Mouse (Mus musculus) T-cell, adult 2 months (primary cell): Measurements from ENCODE around the gene 1700017N19Rik.
"Not testable (repeated sequence)": the region's sequence is repeated elsewhere in the genome, so short reads cannot be mapped to it uniquely, and the experiment has no call there.

Experiments
- DNase-seq: peaks from one replicate; pipeline ENCODE4 v3.0.0; 2022; ENCODE audit warnings: low spot score

The 1700017N19Rik gene

GRCm38 (mm10) chr10:100590323-100590722 lies at the start of gene 1700017N19Rik, which contains the start of gene 4930430F08Rik:
Gene 1700017N19Rik (plus strand): TSS chr10:100590484.
Gene 4930430F08Rik (minus strand): TSS chr10:100590423.
- no peak for DNase-seq

DNA sequence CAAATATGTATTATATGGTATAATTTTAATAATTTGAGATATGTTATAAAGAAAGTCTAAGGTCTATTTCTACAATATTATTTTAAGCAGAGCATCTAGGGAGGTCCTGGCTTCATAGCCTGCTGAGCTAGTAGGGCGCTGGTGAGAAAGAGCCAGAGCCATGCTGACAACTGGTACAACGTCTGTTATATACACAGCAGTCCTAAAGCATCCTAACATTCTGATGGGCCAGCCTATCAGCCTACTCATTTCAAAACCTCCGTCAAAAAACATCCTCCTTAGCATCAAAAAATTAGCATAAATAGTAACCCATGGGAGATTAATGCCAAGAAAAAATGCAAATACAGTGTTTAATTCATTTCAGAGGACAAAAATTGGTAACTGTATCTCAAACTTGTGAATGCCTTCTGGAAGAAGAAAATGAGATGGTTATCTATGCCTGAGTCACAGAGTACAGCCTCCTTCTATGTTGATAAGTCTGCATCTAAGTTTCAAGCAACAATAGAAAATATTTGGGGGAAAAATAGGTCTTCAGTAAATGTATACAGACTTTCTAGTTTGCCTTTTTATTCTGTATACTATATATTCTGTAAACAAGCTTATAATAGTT lies 33.6 kb upstream of the 1700017N19Rik start:
- DNase-seq, result no peak

GRCm38 (mm10) chr10:100560194-100560883 lies 29.9 kb upstream of the 1700017N19Rik start:
- DNase-seq, result not testable (repeated sequence)

GRCm38 (mm10) chr10:100564112-100564511 lies 26.2 kb upstream of the 1700017N19Rik start:
- no peak for DNase-seq

DNA sequence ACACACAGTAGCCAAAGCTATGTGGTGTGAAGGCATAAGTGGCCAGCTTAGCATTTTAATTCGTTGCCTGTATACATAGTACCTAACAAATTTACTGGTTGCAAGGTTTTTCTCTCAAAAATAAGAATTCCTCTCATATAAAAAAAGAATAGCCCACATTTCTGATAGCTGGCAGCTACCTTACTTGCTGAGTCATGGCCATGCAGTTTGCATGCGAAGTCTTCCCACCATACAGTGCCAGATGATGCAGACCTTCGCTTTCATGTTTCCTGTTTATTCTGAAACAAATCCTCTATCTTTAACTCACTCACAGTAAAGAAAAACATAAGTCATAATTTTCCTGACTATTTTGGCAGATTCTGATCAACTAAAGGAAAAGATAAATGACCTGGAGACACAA lies 18.6 kb upstream of the 1700017N19Rik start:
- DNase-seq, result no peak

GRCm38 (mm10) chr10:100574505-100575149 lies 15.7 kb upstream of the 1700017N19Rik start:
- no peak for DNase-seq

DNA sequence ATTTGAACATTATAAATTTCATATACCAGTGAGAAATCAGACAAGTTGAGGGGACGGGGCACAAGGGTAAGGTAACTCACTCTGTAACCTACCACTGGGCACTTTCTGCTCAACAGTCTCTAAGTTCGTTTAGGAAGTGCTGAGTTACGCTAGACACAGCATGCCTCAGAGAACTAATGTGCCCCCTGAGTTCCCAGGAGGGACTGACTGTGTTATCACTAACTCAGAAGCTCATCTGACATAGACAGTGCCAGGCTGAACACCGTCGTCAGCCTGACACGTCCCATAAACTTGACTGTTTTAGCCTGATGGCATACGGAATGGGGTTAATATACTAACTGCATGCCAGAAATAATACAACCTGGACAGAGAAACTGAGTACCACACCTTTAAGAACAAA lies 15.0 kb upstream of the 1700017N19Rik start:
- no peak for DNase-seq

- no peak for DNase-seq
Measured at GRCm38 (mm10) chr10:100584178-100584577, 6.1 kb upstream of the 1700017N19Rik start.

DNA sequence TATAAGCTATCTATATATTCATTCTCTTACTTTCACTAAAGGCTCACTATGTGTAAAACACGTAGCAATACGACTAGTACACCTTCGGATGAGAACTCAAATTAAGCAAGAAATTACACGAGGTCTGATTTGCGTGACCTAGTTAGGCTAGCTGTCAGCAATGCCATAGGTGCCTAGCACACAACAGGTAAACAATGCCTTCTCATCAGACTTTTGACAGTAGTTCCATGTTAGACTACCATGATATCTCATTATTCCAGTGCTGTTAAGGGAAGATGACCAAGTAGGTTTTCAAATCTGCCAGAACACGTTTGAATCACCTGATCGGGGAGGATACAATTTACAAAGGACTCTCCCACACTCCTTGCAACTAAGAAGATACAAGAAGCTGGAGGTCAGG lies 1.8 kb upstream of the 1700017N19Rik start:
- no peak for DNase-seq

DNA sequence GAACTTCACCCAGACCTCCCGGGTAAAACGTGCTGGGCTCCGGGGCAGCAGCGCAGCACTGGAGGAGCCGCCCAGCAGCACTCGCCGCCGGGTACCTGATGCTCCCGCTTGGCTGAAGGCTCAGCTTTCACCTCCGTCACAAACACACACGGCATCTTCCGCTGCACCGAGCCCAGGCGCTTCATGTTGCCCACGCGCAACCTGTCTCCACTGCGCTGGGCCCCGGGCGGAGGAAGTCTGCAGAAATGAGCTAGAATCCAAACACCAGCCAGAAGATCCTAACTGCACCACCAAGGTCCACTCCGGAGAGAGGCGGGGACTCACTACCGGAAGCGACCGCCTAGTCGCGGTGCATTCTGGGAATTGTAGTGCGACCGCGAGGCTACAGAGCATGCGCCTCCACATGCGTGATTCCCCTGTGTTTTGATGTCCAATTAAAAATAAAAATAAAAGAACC lies 1.3 kb upstream of the 1700017N19Rik start:
- peak; percentile 80 for DNase-seq

DNA sequence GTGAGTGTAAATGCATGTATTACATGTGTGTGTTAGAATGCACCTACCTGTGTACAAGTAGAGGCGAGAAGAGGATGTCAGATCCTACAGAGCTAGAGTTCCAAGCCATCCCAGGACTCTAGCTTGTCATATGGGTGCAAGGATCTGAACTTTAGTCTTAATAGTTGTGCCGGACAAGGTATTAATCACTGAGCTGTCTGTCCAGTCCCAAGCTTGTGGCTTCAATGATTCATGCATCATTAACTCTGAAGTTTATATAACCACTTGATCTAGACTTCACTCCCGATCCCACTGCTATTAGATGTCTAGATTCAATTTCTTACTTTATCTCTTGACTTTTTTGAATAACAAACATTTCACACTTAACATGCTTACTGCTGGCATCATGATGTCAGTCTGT lies 8.1 kb downstream of the 1700017N19Rik start:
- DNase-seq, result no peak

- DNase-seq, result no peak
Measured at GRCm38 (mm10) chr10:100603511-100603910, 13.2 kb downstream of the 1700017N19Rik start.

DNA sequence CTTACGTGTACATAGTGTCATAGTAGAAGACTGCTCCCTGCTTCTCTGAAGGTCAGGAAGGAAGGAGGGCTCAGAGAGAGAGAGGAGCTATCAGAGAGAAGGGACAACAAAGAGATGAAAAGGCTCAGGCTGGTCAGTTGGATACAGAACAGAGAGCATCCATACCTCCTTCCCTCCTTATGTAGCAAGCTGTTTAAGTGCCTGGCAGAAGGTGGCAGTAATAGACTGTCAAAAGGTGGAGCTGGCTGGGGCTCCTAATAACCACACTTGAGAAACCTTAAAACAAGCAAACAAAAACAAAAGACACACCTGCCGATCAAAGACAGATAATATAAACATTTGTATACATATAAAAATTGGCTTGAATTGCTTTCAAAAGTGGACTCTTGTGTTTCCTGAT lies 14.0 kb downstream of the 1700017N19Rik start:
- DNase-seq, result no peak

DNA sequence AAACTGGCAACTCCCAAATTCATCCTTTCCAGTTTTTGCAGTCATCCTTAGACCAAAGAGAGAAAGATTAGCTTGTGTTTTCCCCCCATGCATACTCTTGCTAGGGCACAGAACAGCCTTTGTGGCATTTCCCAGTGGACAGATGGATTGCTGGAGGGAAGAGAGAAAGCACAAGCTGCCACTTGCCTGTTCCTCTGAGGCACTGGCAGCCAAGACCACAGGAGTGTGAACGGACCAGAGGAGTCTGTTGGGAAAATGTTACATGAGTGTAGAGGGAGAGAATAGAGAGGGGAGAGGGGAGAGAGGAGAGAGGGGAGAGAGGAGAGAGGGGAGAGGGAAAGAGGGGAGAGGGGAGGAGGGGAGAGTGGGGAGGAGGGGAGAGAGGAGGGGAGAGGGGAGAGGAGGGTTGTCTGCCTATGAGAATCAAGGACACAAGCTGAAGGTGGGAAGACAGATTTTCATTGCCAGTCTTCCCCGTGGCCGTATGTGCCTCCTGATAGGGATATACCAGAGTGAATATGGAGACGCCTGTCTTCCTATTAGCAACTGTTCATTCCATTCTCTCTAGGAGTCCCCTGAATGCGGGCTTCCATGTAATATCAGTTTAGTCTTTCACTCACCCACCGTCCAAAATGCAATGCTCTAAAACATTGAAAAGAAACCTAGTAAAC lies 27.1 kb downstream of the 1700017N19Rik start:
- DNase-seq, result no peak

GRCm38 (mm10) chr10:100619474-100619873 lies 29.2 kb downstream of the 1700017N19Rik start:
- no peak for DNase-seq

- DNase-seq, result no peak
Measured at GRCm38 (mm10) chr10:100620040-100620439, 29.8 kb downstream of the 1700017N19Rik start.

GRCm38 (mm10) chr10:100622494-100622893 lies 32.2 kb downstream of the 1700017N19Rik start:
- no peak for DNase-seq

- DNase-seq, result peak; percentile 17
Measured at GRCm38 (mm10) chr10:100629762-100630438, 39.6 kb downstream of the 1700017N19Rik start.

GRCm38 (mm10) chr10:100642887-100643286 lies 52.6 kb downstream of the 1700017N19Rik start:
- no peak for DNase-seq

GRCm38 (mm10) chr10:100645331-100645935 lies 55.1 kb downstream of the 1700017N19Rik start:
- DNase-seq, result no peak

DNA sequence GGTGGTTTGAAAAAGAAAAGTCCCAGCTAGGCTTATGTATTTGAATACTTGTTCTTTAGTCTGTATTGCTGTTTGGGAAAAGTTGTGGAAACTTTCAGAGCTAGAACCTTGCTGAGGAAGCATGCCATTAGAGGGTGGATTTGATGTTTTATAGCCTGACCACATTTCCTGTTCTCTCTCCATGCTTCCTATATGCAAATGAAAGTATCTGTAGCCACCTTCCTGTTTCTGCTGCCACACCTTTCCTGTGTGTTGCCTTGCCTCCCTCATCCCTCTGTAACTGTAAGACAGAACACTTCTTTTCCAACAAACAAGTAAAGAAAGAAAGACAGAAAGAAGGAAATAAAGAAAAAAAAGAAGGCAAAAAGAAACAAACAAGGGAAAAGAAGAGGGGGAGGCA lies 63.9 kb downstream of the 1700017N19Rik start:
- no peak for DNase-seq
